Mouse (Mus musculus) MEL (cell line): Measurements from ENCODE around the gene Olfr521.

Experiments used
- CTCF ChIP-seq, 3 experiments: IDR thresholded peaks in 2 of 3; conservative IDR thresholded peaks in 1 of 3; 2 replicates each; pipeline ENCODE4 v1.5.1; 2011 to 2012; ENCODE audit warnings: low read length in 3 of 3, low read depth in 2 of 3, mild to moderate bottlenecking in 2 of 3, improper control_type of control experiment in 1 of 3, inconsistent platforms in 1 of 3, mixed read lengths in 1 of 3, moderate library complexity in 1 of 3; ENCODE audit not compliant: control insufficient read depth in 1 of 3, insufficient read depth in 1 of 3, poor library complexity in 1 of 3, severe bottlenecking in 1 of 3
- HCFC1 ChIP-seq: IDR thresholded peaks from 2 replicates; pipeline ENCODE4 v1.6.1; 2012; ENCODE audit warnings: low read depth, mild to moderate bottlenecking, inconsistent platforms, low read length, improper control_type of control experiment, moderate library complexity
- POLR2A ChIP-seq, 2 experiments: IDR thresholded peaks; 2 replicates each; pipeline ENCODE4 v1.6.1; 2011 to 2012; ENCODE audit warnings: low read length in 2 of 2, mild to moderate bottlenecking in 2 of 2, control low read depth in 1 of 2, improper control_type of control experiment in 1 of 2, low read depth in 1 of 2, moderate library complexity in 1 of 2; ENCODE audit not compliant: control insufficient read depth in 1 of 2, insufficient read depth in 1 of 2, poor library complexity in 1 of 2
- ZKSCAN1 ChIP-seq: IDR thresholded peaks from 2 replicates; pipeline ENCODE4 v1.6.1; 2012; ENCODE audit warnings: low read depth, mild to moderate bottlenecking, inconsistent platforms, low read length, improper control_type of control experiment, moderate library complexity
- ZNF384 ChIP-seq: IDR thresholded peaks from 2 replicates; pipeline ENCODE4 v1.6.1; 2012; ENCODE audit warnings: low read depth, mild to moderate bottlenecking, inconsistent platforms, low read length, improper control_type of control experiment

DNA sequence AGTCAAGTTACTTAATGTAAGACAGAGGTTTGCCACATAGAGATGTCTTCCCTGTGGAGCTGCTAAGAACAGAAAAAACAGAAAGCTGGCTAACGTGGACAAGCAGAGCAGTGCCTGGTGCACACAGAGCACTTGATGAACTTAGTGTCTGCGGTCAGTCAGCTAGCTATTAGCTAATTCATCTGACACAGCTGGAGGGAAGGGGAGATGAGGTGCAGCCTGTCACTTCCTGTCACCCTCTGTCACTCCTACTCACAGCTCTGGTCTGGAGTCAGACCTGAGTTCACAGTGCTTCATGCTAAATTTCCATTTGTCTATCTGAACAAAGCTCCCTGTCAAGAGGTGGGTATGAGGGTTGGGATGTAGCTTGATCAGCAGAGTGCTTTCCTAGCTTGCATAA is 30.8 kb downstream of the Olfr521 start:
- TF ChIP-seq HCFC1 = no peak
- no peak for TF ChIP-seq POLR2A (IDR thresholded peaks at IDR 0.05; ENCODE audit: control insufficient read depth in 1 of 2, insufficient read depth in 1 of 2, low read depth in 1 of 2, low read length in 2 of 2, poor library complexity in 1 of 2)
- TF ChIP-seq ZKSCAN1 = no peak
- no peak for TF ChIP-seq CTCF (IDR thresholded peaks at IDR 0.05 in 2 of 3, conservative IDR thresholded peaks at IDR 0.05 in 1 of 3; ENCODE audit: control insufficient read depth in 1 of 3, insufficient read depth in 1 of 3, low read depth in 2 of 3, low read length in 3 of 3, poor library complexity in 1 of 3, severe bottlenecking in 1 of 3)
- no peak for TF ChIP-seq ZNF384
